Mouse (Mus musculus): Measurements from ENCODE around the gene Pfdn6. TPM values are rescaled to one million over a fixed set of nuclear protein-coding genes. Genes with fewer than 3 reads are reported as not detected.

Pfdn6 gene
- polyA plus RNA-seq, 1 experiment from 2014 or later: 185 TPM

GRCm38 (mm10) chr17:33968489-33968888 is 28.3 kb upstream of the Pfdn6 start:
- H3K27me3 ChIP-seq: no peaks in the 10 kb centered on the region
- no peaks in the 10 kb centered on the region for H3K9me3 ChIP-seq
- H3K4me1 ChIP-seq (replicated peaks): no peaks in the 10 kb centered on the region
- H3K27ac ChIP-seq (replicated peaks): no peak overlapping the region
- peak overlapping the region; percentile 11; the same call in 1 of the 2 replicates for H3K4me2 ChIP-seq
- peaks cover 21% of the 10 kb centered on the region; the same call in 1 of the 2 replicates for H3K36me3 ChIP-seq
- 4% methylated on average over 9 of the region's 9 CpGs for WGBS
- no peak overlapping the region for H3K9ac ChIP-seq
- peak; percentile 79 for ATAC-seq (ENCODE audit: low FRiP score, low read depth)
- H3K4me3 ChIP-seq: no peak overlapping the region

- Histone ChIP-seq H3K36me3 (peaks cover 37% of the 10 kb centered on the region), H3K4me3 (no peak overlapping the region), H3K27ac (replicated peaks) (no peak overlapping the region), H3K27me3 (no peaks in the 10 kb centered on the region), H3K9ac (no peak overlapping the region), H3K9me3 (no peaks in the 10 kb centered on the region), H3K4me1 (replicated peaks) (no peaks in the 10 kb centered on the region), H3K4me2 (no peak overlapping the region)
- 91% methylated on average over 16 of the region's 16 CpGs for WGBS
- no peak for ATAC-seq (ENCODE audit: low FRiP score, low read depth)
Measured at GRCm38 (mm10) chr17:33965846-33966550, 25.9 kb upstream of the Pfdn6 start.

DNA sequence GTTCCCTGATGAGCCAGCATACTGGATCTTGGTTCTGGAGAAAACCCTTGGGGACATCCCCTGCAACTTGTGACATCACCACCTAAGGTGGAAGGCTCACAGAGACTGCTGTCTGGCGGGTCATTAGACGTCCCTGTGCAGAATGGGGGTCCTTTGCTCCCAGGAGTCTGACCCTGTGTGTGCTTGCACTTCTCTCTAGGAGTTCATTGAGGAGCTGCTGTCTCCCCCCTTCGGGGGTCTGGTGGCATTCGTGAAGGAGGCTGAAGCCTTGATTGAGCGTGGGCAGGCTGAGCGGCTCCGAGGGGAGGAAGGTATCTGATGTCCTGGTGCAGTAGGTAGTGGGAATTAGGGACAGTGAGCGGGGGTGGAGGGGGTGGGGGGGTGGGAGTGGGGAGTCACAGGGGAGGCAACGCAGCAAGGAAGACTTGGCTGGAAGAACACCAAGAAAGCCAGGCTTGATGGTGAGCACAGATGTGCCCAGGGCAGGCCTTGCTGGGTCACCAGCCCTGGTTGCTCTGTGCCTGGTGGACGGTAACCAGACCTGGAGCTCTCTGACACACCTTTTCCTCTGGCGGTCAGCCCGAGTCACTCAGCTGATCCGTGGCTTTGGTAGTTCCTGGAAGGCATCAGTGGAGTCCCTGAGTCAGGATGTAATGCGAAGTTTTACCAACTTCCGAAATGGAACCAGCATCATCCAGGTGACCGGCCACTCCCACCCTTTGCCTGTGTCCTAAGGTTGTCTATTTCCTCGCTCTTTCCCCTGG is 25.1 kb upstream of the Pfdn6 start:
- no peak for ATAC-seq (ENCODE audit: low FRiP score, low read depth)
- H3K9me3 ChIP-seq: no peaks in the 10 kb centered on the region
- no peaks in the 10 kb centered on the region for H3K27me3 ChIP-seq
- H3K27ac ChIP-seq (replicated peaks): no peak overlapping the region
- H3K36me3 ChIP-seq: peaks cover 40% of the 10 kb centered on the region
- no peak overlapping the region for H3K4me3 ChIP-seq
- no peak overlapping the region for H3K9ac ChIP-seq
- 89% methylated on average over 17 of the region's 17 CpGs for WGBS
- H3K4me2 ChIP-seq: no peak overlapping the region
- H3K4me1 ChIP-seq (replicated peaks): no peaks in the 10 kb centered on the region

- WGBS: 94% methylated on average over 7 of the region's 7 CpGs
- ATAC-seq (ENCODE audit: low FRiP score, low read depth): no peak
Measured at GRCm38 (mm10) chr17:33962876-33963275, 22.7 kb upstream of the Pfdn6 start.

GRCm38 (mm10) chr17:33959948-33960347 is 19.8 kb upstream of the Pfdn6 start:
- H3K9ac ChIP-seq: no peak overlapping the region
- H3K9me3 ChIP-seq: no peaks in the 10 kb centered on the region
- peaks cover 9% of the 10 kb centered on the region for H3K4me1 ChIP-seq (replicated peaks)
- H3K4me3 ChIP-seq: no peak overlapping the region
- ATAC-seq (ENCODE audit: low FRiP score, low read depth): no peak
- peaks cover 33% of the 10 kb centered on the region for H3K36me3 ChIP-seq
- H3K4me2 ChIP-seq: no peak overlapping the region
- no peak overlapping the region for H3K27ac ChIP-seq (replicated peaks)
- 93% methylated on average over 15 of the region's 15 CpGs for WGBS
- no peaks in the 10 kb centered on the region for H3K27me3 ChIP-seq

More at GRCm38 (mm10) chr17:33962876-33963275, 22.7 kb upstream of the Pfdn6 start:
- no peaks in the 10 kb centered on the region for H3K9me3 ChIP-seq
- H3K4me3 ChIP-seq: no peak overlapping the region
- H3K36me3 ChIP-seq: peaks cover 51% of the 10 kb centered on the region
- no peak overlapping the region for H3K4me2 ChIP-seq
- no peaks in the 10 kb centered on the region for H3K4me1 ChIP-seq (replicated peaks)
- no peak overlapping the region for H3K27ac ChIP-seq (replicated peaks)
- H3K27me3 ChIP-seq: no peaks in the 10 kb centered on the region
- H3K9ac ChIP-seq: no peak overlapping the region

- peaks cover 31% of the 10 kb centered on the region for H3K36me3 ChIP-seq
- WGBS: 98% methylated on average over 13 of the region's 13 CpGs
- no peak for ATAC-seq (ENCODE audit: low FRiP score, low read depth)
- no peak overlapping the region for H3K9ac ChIP-seq
- no peak overlapping the region for H3K4me2 ChIP-seq
- no peak overlapping the region for H3K4me3 ChIP-seq
- H3K27me3 ChIP-seq: no peaks in the 10 kb centered on the region
- no peak overlapping the region for H3K27ac ChIP-seq (replicated peaks)
- peaks cover 17% of the 10 kb centered on the region for H3K4me1 ChIP-seq (replicated peaks)
- H3K9me3 ChIP-seq: no peaks in the 10 kb centered on the region
Measured at GRCm38 (mm10) chr17:33959135-33959534, 19.0 kb upstream of the Pfdn6 start.

DNA sequence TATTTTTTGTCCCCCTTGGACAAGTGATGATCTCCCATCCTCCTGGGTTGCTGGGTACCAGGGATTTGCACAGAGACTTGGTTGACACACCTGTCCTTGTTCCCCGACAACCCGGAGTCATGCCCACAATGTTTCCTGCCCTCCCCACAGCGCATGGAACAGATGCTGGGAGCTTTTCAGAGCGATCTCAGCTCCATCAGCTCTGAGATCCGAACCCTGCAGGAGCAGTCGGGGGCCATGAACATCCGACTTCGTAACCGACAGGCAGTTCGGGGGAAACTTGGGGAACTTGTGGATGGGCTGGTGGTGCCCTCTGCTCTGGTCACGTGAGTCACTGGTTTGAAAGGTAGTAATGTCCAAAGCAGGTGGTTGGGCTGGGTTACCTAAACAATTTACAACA is 18.3 kb upstream of the Pfdn6 start:
- H3K4me3 ChIP-seq: no peak overlapping the region
- no peaks in the 10 kb centered on the region for H3K9me3 ChIP-seq
- H3K9ac ChIP-seq: no peak overlapping the region
- ATAC-seq (ENCODE audit: low FRiP score, low read depth): no peak
- H3K4me1 ChIP-seq (replicated peaks): peaks cover 24% of the 10 kb centered on the region
- no peak overlapping the region for H3K4me2 ChIP-seq
- no peaks in the 10 kb centered on the region for H3K27me3 ChIP-seq
- 94% methylated on average over 11 of the region's 11 CpGs for WGBS
- H3K27ac ChIP-seq (replicated peaks): no peak overlapping the region
- peaks cover 31% of the 10 kb centered on the region for H3K36me3 ChIP-seq

DNA sequence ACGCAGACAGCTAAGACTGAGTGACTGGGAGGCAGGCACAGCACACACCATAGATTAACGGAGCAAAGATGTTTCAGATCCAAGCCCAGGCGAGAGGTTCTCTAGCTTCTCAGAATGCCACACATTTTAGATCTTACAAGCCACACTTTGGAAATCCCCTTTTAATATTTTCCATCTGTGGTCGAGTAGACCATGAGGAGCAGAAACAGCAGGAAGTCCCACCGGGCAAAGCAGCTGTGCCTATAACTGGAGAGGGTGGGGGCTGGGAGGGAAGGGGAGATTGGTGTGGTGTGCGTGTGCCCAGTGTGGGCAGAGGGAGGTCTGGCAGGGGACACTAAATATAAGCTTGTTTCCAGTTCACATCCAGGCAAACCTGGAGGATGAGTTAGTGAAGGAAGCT is 17.4 kb upstream of the Pfdn6 start:
- H3K9ac ChIP-seq: no peak overlapping the region
- 88% methylated on average over 6 of the region's 6 CpGs for WGBS

GRCm38 (mm10) chr17:33956336-33956735 is 16.2 kb upstream of the Pfdn6 start:
- 9% methylated on average over 10 of the region's 10 CpGs for WGBS
- peaks cover 45% of the 10 kb centered on the region for H3K4me1 ChIP-seq (replicated peaks)
- peaks cover 33% of the 10 kb centered on the region for H3K36me3 ChIP-seq
- H3K27me3 ChIP-seq: no peaks in the 10 kb centered on the region
- peak overlapping the region; percentile 94 for H3K27ac ChIP-seq (replicated peaks)
- no peaks in the 10 kb centered on the region for H3K9me3 ChIP-seq
- peak overlapping the region; percentile 77 for H3K4me2 ChIP-seq
- peak overlapping the region; percentile 79 for H3K9ac ChIP-seq
- no peak for ATAC-seq (ENCODE audit: low FRiP score, low read depth)
- H3K4me3 ChIP-seq: peak overlapping the region; percentile 76

More for the DNA sequence above, 17.4 kb upstream of the Pfdn6 start:
- H3K27ac ChIP-seq (replicated peaks): no peak overlapping the region
- no peak overlapping the region for H3K4me3 ChIP-seq
- no peaks in the 10 kb centered on the region for H3K9me3 ChIP-seq
- H3K4me2 ChIP-seq: no peak overlapping the region
- H3K36me3 ChIP-seq: peaks cover 31% of the 10 kb centered on the region
- no peaks in the 10 kb centered on the region for H3K27me3 ChIP-seq
- no peak for ATAC-seq (ENCODE audit: low FRiP score, low read depth)
- peaks cover 34% of the 10 kb centered on the region for H3K4me1 ChIP-seq (replicated peaks)

DNA sequence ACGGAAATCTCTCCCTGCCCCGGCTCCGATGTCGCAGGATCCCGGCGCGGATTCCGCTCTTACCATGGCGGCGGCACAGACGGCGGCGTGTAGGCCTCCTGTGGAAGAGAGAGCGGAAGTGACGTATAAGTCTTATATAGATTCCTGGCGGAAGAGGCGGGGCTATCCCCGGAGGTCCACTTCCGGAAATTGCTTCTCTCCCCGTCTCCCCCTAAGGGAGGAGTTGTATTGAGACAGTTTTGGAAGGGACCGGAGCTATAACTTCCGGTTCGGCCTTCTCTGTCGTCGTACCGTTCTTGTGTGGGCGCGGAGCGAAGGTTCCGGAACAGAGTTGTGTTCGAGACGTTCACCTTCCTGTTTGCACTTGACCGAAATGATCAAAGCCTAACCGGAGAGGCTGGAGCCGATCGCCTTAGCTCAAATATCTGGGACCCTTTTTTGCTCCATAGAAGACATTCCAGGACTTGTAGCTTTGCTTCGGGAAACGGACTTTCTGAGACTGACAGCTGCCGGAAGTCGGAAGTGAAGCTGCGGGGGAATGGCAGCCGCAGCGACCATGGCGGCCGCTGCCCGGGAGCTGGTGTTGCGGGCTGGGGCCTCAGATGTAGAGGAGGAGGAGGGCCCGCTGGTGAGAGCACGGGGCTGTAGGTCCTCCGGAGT is 15.5 kb upstream of the Pfdn6 start, which contains the start of the genes Vps52 and Rps18:
TSS of gene Vps52 (plus strand) at position 258 of the 660 bp plus-strand sequence.
TSS of gene Rps18 (minus strand) at position 447 of the 660 bp plus-strand sequence.
- Histone ChIP-seq H3K9me3 (no peaks in the 10 kb centered on the region), H3K27me3 (no peaks in the 10 kb centered on the region), H3K4me1 (replicated peaks) (peaks cover 49% of the 10 kb centered on the region), H3K36me3 (peaks cover 28% of the 10 kb centered on the region), H3K27ac (replicated peaks) (peak within 1 kb of the TSS; percentile 94), H3K4me3 (peak within 1 kb of the TSS; percentile 76), H3K9ac (peak within 1 kb of the TSS; percentile 90), H3K4me2 (peak within 1 kb of the TSS; percentile 86)
- under 1% methylated on average over 50 of the region's 50 CpGs for WGBS
- peak; percentile 89 for ATAC-seq (ENCODE audit: low FRiP score, low read depth)

DNA sequence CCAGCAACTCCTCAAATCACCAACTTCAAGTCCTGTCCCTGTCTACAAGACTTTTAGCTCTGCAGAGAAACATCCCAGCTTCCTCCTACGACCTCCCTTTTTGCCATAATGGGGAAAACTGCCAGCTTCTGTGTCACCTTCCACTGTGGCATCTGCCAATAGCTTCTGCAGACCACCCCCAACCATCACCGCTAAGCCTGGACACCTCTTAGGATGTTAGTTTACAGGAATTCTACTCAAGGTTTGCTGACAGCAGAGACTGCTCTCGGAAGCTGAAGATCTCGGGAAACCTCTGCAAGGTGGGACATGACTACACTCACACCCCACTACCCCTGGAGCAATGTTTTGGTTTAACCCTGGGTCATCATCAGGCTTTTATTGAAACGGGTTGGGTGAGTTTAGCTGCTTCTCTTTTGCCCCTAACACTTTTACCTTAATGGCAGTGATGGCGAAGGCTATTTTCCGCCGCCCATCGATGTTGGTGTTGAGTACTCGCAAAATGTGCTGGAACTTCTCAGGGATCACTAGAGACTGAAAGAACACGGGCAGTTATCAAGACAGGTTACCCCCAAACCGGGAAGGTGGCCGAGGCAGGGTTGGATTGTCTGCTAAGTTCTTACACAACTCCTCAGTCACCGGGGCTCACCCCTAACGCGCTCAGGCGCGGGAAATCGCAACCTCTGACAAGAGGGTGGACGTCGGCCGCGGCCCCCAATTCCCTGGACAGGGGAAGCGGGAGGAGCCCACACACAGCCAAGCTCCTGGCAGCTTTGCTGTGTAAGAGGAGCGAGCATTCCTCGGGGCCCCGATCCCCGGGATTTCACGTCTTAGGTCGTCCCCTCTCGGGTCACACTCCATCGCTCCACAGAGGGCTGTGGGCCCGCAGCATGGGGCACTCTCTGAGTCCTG is 14.8 kb upstream of the Pfdn6 start:
- H3K9me3 ChIP-seq: no peaks in the 10 kb centered on the region
- H3K4me1 ChIP-seq (replicated peaks): peaks cover 57% of the 10 kb centered on the region
- peak overlapping the region; percentile 87 for H3K27ac ChIP-seq (replicated peaks)
- no peaks in the 10 kb centered on the region for H3K27me3 ChIP-seq
- peak overlapping the region; percentile 86 for H3K4me2 ChIP-seq
- H3K36me3 ChIP-seq: peaks cover 26% of the 10 kb centered on the region
- under 1% methylated on average over 33 of the region's 33 CpGs for WGBS
- peak; percentile 49; the same call in 1 of the 2 replicates for ATAC-seq (ENCODE audit: low FRiP score, low read depth)
- peak overlapping the region; percentile 90 for H3K9ac ChIP-seq
- H3K4me3 ChIP-seq: peak overlapping the region; percentile 76

All from hindbrain, embryonic 15.5 days (tissue).